Mouse (Mus musculus) cerebellum, adult 11-12 months (tissue): Measurements from ENCODE around the gene Ap5s1.

Experiments used
- DNase-seq: peaks from one replicate; pipeline ENCODE4 v3.0.0; 2022

Ap5s1 gene

GRCm38 (mm10) chr2:131188311-131188710, 18.6 kb upstream of the Ap5s1 start:
- no peak for DNase-seq

- no peak for DNase-seq
Observed at GRCm38 (mm10) chr2:131189521-131190309, 17.2 kb upstream of the Ap5s1 start.

GRCm38 (mm10) chr2:131190344-131191004, 16.4 kb upstream of the Ap5s1 start:
- no peak for DNase-seq

DNA sequence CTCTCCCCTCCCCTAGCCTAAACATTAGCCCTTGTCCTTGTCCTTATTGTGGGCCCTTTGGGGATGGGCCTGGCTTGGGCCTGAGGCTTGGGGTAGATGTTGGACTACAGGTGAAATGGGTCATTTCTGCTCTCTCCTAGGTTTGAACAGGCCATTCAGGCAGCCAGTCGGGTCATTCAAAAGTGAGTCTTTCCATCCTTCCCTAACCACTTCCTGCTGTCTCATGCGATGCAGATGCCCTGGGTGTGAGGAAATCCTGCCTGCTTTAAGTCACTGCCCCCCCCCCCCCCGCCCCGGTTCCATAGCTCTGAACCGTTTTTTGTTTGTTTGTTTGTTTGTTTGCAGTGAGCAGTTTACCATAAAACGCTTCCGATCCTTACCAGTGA, 15.9 kb upstream of the Ap5s1 start:
- DNase-seq, result no peak

DNA sequence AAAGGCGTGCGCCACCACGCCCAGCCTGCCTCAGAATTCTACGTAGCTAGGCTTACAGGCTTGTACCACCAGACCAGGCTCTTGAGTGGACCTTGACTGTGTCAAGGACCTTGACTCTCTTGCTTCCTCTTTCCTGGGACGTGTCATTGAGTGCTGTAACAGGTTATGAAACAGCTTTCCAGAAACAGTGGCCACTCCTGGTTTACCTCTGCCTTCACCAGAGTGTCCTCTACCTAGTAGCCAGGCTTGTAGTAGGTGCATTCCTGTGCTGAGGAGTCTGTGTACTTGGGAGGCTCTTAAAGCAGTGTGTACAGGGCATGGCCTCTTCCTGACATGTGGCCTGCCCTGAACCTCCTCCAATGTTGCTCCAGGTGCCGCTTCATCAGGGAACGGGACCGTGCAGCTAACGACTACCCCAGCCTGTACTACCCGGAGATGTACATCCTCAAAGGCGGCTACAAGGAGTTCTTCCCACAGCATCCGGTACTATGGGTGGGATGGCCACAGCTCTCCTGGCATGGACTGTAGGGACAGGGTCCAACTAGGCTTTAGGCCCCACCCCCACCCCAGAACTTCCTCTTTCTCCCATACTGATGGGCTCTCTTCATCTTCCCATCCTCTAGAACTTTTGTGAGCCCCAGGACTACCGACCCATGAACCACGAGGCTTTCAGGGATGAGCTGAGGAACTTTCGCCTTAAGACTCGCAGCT, 10.1 kb upstream of the Ap5s1 start:
- DNase-seq, result no peak

DNA sequence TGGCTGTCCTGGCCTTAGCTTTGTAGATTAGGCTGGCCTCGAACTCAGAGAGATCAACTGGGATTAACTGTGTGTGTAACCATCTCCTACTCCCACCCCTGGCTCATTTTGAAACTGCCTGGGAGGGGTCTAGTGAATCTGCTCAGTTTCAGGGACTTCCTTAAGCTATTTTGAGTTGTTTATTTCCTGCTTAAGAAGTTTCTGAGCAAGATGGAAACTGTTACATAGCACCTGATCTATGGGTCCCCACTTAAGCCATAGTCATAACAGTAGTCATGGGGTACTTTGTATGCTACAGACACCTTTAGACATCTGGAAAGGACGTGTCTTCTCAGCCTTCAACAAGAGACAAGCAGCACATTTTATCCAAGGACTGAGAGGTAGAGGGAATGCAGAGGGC, 6.2 kb upstream of the Ap5s1 start:
- DNase-seq, result no peak

- peak; percentile 46 for DNase-seq
Observed at GRCm38 (mm10) chr2:131201262-131201661, 5.6 kb upstream of the Ap5s1 start.

GRCm38 (mm10) chr2:131203816-131204409, 3.0 kb upstream of the Ap5s1 start:
- DNase-seq, result no peak

GRCm38 (mm10) chr2:131204410-131204981, 2.4 kb upstream of the Ap5s1 start:
- DNase-seq, result peak; percentile 45

DNA sequence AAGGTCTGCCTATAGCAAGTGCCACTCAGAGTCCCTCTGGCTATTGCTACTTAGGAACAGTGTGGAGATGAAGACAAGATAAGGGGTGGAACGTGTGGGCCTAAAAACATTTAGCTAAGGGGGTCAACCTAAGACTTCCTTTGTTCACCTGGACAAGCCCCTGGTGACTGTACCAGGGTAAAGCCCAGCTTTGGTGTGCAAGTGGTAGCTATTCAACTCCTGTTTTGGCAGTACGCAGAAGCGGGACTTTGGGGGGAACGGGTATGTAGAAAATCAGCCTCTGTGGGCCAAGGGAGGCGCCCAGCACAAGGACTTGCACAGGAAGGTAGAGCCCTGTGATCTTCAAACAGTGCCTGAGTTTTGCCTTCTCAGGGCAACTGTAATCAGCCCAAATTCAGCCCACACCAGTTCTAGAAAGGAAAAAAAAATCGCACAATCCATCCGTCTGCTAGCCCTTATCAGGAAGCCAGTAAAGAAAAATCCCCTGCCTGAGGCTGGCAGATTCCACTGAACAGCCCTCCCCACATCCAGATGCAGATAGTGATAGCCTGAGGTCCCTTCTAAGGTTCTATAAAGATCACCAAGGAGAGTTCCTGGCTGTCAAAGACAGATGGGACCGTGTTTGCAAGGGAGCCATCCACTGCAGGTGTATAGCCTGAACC, 1.2 kb upstream of the Ap5s1 start:
- no peak for DNase-seq

DNA sequence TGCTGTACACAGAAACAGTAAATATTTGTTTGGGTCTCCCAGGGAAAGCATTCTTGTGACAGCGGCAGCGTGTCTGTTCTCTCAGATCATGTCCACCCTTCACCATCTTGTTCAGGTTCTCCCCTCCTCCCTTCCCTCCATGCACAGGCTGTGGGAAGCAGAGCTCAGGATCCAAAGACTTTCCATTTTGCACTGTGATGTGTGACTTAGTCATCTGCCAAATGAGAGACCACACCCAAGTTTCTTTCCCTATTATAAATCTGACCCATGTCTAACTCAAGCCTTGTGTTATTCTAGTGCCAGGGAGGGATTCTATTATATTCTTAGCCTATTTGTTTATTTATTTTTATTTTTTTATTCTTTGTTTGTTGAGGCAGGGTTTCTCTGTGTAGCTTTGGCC, 1.5 kb downstream of the Ap5s1 start:
- no peak for DNase-seq

DNA sequence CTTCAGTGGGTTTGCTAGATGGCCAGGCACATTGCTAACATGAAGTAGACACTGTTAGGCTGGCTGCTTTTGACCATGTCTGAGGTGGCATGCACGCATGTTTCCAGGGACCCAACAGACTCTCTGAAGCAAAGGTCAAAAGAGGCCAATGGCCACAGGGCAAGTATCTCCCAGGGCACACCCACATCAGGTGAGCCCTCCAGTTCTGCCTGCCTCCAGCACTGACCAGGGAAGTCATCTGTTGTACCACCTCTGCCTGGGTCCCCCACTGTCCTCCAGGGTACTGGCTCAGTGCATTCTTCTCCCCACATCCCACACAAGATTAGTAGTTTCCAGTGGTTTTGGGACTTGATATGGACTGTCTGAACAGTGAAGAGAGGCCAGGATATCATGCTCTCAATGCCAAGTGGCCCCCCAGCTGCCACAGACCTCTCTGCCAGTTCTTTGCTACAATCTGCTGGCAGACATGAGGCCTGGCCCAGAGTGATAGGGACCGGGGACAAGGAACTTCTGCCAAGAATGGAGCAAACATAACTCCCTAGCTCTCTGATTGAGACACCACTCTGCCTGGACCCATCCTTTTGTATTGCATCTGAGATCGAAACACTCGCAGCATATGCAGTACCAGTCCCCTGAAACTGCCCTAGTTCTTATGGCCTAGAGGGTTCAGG, 2.4 kb downstream of the Ap5s1 start:
- DNase-seq, result peak; percentile 58

DNA sequence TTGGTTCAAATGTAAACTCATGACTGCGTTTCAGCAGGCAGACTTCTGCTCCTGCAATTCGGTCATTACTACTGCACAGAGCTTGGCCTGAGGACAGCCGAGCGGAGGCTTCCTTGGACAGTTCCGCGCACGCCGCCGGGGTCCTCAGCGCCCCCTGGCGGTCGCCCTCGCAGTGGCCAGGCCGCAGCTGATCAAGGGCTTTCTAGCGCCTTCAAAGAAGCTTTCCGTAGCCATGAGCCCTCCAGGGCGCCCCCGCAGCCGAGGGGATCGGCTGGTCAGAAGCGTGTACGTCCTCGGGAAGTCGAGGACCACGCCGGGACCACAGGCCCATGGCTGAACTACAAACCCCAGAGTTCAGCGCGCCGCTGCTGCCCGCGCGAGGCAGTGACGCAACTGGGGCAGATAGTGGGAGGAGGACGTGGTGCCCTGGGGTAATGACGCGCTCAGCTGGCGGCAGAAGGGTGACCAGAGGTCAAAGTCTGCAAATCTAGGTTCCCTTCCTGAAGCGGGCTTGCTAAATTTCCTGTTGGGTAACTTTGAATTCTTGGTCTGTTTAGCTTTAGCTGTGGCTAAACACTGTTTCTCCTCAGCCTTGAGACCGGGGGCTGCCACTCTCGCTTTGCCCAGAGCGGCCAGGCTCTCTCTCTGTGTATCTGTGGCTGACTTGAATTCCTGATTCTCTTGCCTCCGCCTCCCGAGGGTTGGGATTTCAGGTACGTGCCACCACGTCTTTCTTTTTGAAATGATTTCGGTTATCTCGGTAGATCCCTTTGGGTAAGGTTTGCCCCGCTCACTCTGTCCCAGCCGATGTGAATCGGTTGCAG, 3.3 kb downstream of the Ap5s1 start:
- peak; percentile 95 for DNase-seq

GRCm38 (mm10) chr2:131211026-131211615, 4.2 kb downstream of the Ap5s1 start:
- peak; percentile 64 for DNase-seq

GRCm38 (mm10) chr2:131213773-131214172, 6.9 kb downstream of the Ap5s1 start:
- no peak for DNase-seq

- DNase-seq, result no peak
Observed at GRCm38 (mm10) chr2:131215941-131216858, 9.3 kb downstream of the Ap5s1 start.

DNA sequence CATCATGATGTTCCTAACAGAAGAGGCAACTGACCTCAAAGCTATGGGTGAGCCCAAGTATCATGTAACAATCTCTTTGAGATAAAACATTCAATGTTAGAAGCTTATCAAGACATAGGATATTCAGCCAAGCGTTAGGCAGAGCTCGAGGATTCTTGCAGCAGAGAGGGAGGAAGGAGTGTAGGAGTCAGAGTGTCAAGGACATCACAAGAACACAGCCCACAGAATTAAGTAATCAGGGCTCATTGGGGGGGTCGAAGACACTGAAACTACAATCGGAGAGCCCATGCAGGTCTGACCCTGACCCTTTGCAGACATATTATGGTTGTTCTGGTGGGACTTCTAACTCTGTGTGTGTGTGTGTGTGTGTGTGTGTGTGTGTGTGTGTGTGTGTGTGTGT, 13.2 kb downstream of the Ap5s1 start:
- no peak for DNase-seq

DNA sequence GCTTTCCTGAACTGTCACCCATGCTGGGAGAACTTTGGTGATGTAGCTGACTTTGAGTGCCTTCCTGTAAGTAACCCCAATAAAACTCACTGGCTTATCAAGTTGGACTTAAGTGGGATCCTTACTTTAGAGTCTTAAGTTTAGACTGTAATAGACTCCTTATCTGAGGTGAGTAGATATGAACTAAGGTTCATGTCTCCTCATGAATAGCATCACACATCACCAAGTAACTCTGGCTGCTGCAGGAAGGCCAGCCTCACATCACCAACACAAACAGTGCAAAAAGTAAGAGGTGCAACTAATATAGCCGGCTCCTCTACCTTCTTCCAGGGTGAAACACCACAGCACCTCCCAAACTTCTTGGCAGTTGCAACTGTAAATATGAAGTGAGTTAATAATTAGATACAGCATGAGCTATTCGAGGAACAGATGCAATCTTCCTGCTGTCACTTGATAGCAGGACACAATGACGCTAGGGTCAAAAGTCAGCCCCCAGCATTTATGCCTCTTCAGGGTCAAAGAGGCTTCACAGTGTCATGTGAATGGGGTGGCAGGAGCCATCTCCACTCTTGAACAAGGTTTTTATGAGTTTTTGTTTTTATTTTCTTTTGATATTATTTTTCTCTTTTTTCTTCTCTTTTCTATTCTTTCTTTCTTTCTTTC, 15.1 kb downstream of the Ap5s1 start:
- DNase-seq, result no peak

- DNase-seq, result no peak
Observed at GRCm38 (mm10) chr2:131222562-131222961, 15.7 kb downstream of the Ap5s1 start.
